Mouse (Mus musculus) fat pad, adult 2 months (tissue): ENCODE data around the gene Ncam1.

Experiments used
- DNase-seq: peaks from one replicate; pipeline ENCODE4 v3.0.0-alpha.2; 2011; ENCODE audit warnings: low read depth, low spot score; ENCODE audit errors: extremely low read depth

The Ncam1 gene

GRCm38 (mm10) chr9:49452396-49452795 lies 346.3 kb downstream of the Ncam1 start:
- no peak for DNase-seq
